Mouse (Mus musculus) liver, embryonic 14.5 days (tissue): ENCODE data around the gene Adgrf5.

ENCODE experiments used
- CTCF ChIP-seq: IDR thresholded peaks from 2 replicates; pipeline ENCODE4 v1.5.1; 2016; ENCODE audit warnings: antibody characterized with exemption, low read depth, control low read depth
- EP300 ChIP-seq: IDR thresholded peaks from 2 replicates; pipeline ENCODE4 v1.6.1; 2016; ENCODE audit warnings: antibody characterized with exemption, low read depth

DNA sequence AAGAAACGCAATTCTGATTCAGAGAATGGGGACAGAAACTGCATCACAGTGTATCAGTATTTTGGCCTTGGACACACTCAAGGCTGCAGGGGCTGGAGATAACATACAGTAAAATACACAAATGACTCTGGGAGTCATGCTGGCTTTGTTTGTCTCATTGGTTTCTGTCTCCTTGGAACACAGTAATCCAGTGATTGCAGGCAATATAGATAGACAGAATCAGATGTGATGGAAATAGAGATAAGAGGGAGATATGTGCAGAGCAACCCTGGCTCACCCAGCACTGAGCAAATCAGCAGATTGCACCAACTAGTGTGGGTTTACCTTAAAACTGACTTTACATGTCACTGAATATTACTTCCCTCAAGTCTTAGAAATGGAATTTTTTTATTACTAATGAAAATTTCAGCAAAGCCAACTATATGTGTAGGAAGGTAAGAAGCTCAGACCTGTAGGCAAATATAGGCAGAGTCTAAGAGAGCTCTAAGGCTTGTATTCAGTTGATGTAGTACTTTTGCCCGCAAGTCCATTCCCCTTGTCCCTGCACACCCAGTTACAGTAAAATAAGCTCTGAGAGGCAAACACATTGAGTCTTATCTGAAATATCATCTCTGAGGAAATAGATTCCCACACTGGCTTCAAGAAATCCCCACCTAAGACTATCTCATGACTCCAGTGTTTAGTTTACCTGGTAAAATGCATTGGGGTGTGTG is 128.3 kb downstream of the Adgrf5 start:
- TF ChIP-seq CTCF = no peak
- no peak for TF ChIP-seq EP300
